Mouse (Mus musculus) heart, adult 2 months (tissue): ENCODE measurements around the gene Slc12a7.

ENCODE experiments used
- CTCF ChIP-seq: fragments of 200-600 bp; IDR thresholded peaks from 2 replicates; pipeline ENCODE4 v1.8.1; 2022; ENCODE audit warnings: antibody characterized with exemption, mild to moderate bottlenecking, moderate library complexity
- EP300 ChIP-seq: fragments of 200-500 bp; IDR thresholded peaks from 2 replicates; pipeline ENCODE4 v1.6.1; 2011; ENCODE audit warnings: low read depth, low read length, control low read depth; ENCODE audit not compliant: insufficient read depth
- POLR2A ChIP-seq: fragments of 200-500 bp; IDR thresholded peaks from 2 replicates; pipeline ENCODE4 v1.6.1; 2011; ENCODE audit warnings: mild to moderate bottlenecking, low read depth, low read length, control low read depth; ENCODE audit not compliant: insufficient read depth

DNA sequence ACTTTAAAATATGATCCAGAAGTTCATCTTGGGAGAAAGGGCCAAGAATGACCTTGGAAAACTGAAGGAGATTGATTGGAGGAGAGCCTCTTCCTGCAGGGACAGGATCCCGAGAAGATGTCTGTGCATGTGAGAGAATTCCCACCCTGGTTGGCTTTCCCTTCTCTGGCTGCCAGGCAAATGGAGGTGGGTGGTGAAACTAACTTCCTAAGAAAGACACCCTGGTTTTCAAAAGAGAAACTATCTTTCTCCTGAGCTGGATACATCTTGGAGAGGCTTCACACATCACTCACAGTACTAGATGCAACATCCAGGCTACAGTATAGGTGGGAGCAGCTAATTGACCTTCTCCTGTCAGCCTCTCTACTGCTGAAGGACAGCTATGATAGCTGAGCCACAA lies 2.0 kb upstream of the Slc12a7 start:
- TF ChIP-seq EP300 (no peak), CTCF (no peak), POLR2A (no peak)
